Mouse (Mus musculus) Patski (cell line): ENCODE data around the gene Pcgf1. TPM values are rescaled to one million over a fixed set of nuclear protein-coding genes. Genes with fewer than 3 reads are reported as not detected.

Experiments
- ATAC-seq: fragments of 100-300 bp; one replicate; pipeline ENCODE4 v1.8.0; 2021
- CTCF ChIA-PET: fragments of 350-600 bp; sonication (Branson Sonifier 250); formaldehyde crosslinking; loops from one replicate; lab custom pipeline; 2022; ENCODE audit warnings: inconsistent platforms; lab: Charles Lee
- POLR2A ChIA-PET: fragments of 350-600 bp; sonication (Branson Sonifier 250); formaldehyde crosslinking; loops from one replicate; lab custom pipeline; 2022; ENCODE audit warnings: antibody characterized with exemption, inconsistent platforms; lab: Charles Lee
- DNase-seq: peaks from one replicate; pipeline ENCODE4 v3.0.0-alpha.2; 2011; ENCODE audit warnings: low read depth, low spot score
- H3K27me3 ChIP-seq: fragments of 371-371 bp; one replicate; pipeline ENCODE4 v1.5.1; 2021
- CTCF ChIP-seq: fragments of 100-300 bp; IDR thresholded peaks from one replicate; pipeline ENCODE4 v1.5.1; 2021
- in situ Hi-C: fragments of 300-500 bp; cut with MboI; formaldehyde crosslinking; loops from 3 replicates; pipeline ENCODE4 v1.11.1; 2018; ENCODE audit warnings: low pct_unique_long_range_greater_than_20kb, mixed read lengths
- polyA plus RNA-seq: library from polyadenylated mRNA; unstranded; gene quantifications from one replicate; pipeline ENCODE4 v1.2.3, GENCODE M21; 2021

The Pcgf1 gene
- polyA plus RNA-seq, 1 experiment from 2014 or later = 19.7 TPM

DNA sequence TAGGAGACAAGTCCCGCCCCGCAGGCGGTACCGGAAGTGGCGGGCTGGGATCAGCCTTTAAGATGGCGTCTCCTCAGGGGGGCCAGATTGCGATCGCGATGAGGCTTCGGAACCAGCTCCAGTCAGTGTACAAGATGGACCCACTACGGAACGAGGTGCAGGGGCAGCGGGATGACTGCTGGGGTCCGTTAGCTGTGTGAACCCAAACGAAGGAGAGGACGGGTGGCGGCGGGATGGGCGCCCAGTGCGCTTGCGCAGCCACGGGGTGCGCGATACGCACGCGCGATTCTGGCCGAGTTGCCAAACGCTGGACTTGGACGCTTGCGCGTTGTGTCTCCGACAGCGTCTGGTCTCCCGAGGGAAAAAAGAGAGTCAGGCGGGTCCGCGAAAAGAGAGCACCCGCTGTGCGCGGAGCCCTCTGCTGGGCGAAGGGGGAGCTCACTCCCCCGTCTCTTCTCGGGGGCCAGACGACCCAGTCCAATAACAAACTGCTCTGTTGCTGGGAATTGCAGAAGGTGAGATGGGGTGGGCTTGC lies 722 bp downstream of the Pcgf1 start:
- DNase-seq (peak; percentile 74), ATAC-seq (peak; percentile 75)
- TF ChIP-seq CTCF = no peak
- CTCF ChIA-PET = interaction anchor here (0.7 to 1.8 kb wide), 7 partner anchors 9 to 87 kb away, joined by 3 to 13 read pairs (median 4); partner anchors contain the start of genes Ccdc142 and Gm42688
- in situ Hi-C loops = no loop called here
- POLR2A ChIA-PET = interaction anchor here (0.5 to 1.7 kb wide), 9 partner anchors 10 to 105 kb away, joined by 3 to 7 read pairs (median 3); partner anchors contain the start of genes Aup1, Htra2, Rtkn and Wbp1
- peaks cover 7% of the 10 kb centered on the region for H3K27me3 ChIP-seq

- TF ChIP-seq CTCF = no peak
- POLR2A ChIA-PET = no interaction called here
These were observed 2.5 kb downstream of the Pcgf1 start for GRCm38 (mm10) chr6:83080210-83080609.

DNA sequence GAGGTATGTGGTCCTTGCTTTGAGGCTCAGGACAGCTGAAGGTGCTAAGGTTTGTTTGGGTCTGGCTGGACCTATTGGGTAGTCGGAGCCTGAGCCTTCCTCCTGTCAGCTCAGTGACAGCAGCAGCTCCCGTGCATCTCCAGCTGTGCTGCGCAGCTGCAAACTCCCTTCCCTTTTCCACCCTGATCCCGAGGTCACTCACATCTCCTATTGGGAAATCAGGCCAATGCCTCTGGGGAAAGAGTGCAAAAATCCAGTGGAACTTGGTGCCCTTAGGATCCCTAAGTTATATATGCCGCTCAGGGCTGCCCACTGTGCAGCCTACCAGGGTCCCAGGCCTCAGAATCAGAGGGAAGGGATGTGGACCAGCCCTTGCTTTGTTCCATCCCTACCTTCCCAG lies 5.8 kb downstream of the Pcgf1 start:
- ATAC-seq (no peak), DNase-seq (no peak)
- POLR2A ChIA-PET = no interaction called here
- TF ChIP-seq CTCF = no peak
- CTCF ChIA-PET = interaction anchor here (1.1 to 3.2 kb wide), 3 partner anchors 18 to 87 kb away, joined by 3 to 11 read pairs (median 3); partner anchors contain the start of genes Ccdc142 and Gm42688
- in situ Hi-C loops = loop anchor here (5.0 kb wide), 1 partner anchor 161 kb away; no protein-coding TSS in a partner anchor
- peaks cover 8% of the 10 kb centered on the region for H3K27me3 ChIP-seq

More at GRCm38 (mm10) chr6:83080210-83080609, 2.5 kb downstream of the Pcgf1 start:
- no peak for ATAC-seq
- DNase-seq = no peak
- in situ Hi-C loops = loop anchor here (5.0 kb wide), 1 partner anchor 158 kb away; no protein-coding TSS in a partner anchor
- H3K27me3 ChIP-seq = no peaks in the 10 kb centered on the region
- CTCF ChIA-PET = interaction anchor here (1.2 to 1.7 kb wide), 4 partner anchors 10 to 84 kb away, joined by 3 to 8 read pairs (median 6); partner anchors contain the start of genes Ccdc142 and Gm42688

DNA sequence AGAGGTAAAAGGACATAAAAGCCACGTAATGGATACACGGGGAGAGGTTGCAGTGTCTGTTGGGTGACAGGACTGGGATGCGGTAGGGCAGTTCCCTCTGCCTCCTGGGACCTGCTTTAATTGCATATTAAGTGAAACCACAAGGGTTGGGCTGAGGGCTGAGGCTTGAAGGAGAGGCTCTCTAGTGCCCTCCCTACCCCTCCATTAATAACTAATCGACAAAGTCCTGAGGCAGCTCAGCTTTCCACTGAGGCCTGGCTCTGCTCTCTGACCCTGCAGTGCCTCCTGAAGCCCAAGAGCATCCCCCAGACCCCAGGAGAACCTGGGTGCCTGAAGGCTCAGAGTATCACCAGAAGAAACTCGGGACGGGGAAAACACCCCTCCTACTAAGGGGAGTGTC lies 6.8 kb downstream of the Pcgf1 start:
- CTCF ChIA-PET = interaction anchor here (1.5 to 3.2 kb wide), 2 partner anchors 17 to 88 kb away, joined by 3 to 11 read pairs; partner anchors contain the start of genes Ccdc142 and Gm42688
- POLR2A ChIA-PET = no interaction called here
- no peak for TF ChIP-seq CTCF
- peaks cover 8% of the 10 kb centered on the region for H3K27me3 ChIP-seq
- ATAC-seq (peak; percentile 12), DNase-seq (no peak)
- in situ Hi-C loops = loop anchor here (5.0 kb wide), 1 partner anchor 162 kb away; no protein-coding TSS in a partner anchor

DNA sequence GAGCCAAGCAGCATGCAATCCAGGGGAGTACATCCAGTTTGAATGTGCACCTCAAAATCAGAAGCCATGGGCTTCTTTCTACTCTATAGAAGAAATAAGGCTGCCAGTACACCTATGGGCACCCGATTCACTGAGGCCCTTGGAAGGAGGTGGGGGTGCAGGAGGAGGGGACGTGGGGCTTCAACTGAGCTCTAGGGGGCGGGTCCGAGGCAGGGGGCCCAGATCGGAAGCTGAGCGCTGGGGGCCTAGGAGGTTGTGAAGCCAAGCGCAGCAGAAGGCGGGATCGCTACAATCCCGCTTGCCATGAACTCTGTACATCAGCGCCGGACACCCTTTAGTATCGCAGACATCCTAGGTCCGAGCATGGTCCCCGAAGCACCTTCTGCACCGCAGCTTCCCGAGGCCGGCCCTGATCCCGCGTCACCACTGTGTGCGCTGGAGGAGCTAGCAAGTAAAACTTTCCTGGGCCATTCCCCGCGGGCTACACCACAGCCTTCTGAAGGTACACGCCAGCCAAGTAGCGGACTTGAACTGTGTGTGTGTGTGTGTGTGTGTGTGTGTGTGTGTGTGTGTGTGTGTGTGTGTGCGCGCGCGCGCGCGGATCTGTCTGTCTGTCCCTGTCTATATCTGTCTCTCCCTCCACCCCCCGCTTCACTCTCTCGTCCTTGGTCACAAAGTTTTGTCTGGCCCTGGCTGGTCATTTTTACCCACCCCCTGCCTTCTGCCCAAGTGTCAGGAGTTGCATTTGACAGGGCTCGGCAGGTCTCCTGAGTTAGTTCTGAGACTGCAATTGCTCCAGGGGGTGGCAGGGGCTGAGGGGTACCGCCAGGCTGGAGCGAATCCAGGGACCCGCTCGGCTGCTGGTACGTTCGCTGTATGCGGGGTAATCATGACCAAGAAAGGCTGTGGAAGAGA lies 8.7 kb downstream of the Pcgf1 start, which contains the start of gene Lbx2:
Lbx2 (plus strand) TSS at position 247 of the 915 bp plus-strand sequence.
- ChIA-PET CTCF (interaction anchor here (1.1 kb wide), 1 partner anchor 8 kb away, joined by 3 read pairs; no protein-coding TSS in a partner anchor), POLR2A (no interaction called here)
- TF ChIP-seq CTCF = no peak
- peaks cover 8% of the 10 kb centered on the region for H3K27me3 ChIP-seq
- ATAC-seq = no peak
- no peak for DNase-seq
- in situ Hi-C loops = no loop called here

GRCm38 (mm10) chr6:83087205-83087925 lies 9.7 kb downstream of the Pcgf1 start:
- H3K27me3 ChIP-seq = peaks cover 8% of the 10 kb centered on the region
- in situ Hi-C loops = no loop called here

GRCm38 (mm10) chr6:83087926-83088260 lies 10.2 kb downstream of the Pcgf1 start:
- in situ Hi-C loops = no loop called here
- ChIA-PET CTCF (interaction anchor here (1.1 kb wide), 1 partner anchor 91 kb away, joined by 3 read pairs; no protein-coding TSS in a partner anchor), POLR2A (interaction anchor here (0.9 kb wide), 1 partner anchor 9 kb away, joined by 3 read pairs; no protein-coding TSS in a partner anchor)
- peaks cover 8% of the 10 kb centered on the region for H3K27me3 ChIP-seq
- ATAC-seq = no peak
- no peak for DNase-seq
- TF ChIP-seq CTCF = no peak

More at GRCm38 (mm10) chr6:83087205-83087925, 9.7 kb downstream of the Pcgf1 start:
- POLR2A ChIA-PET = interaction anchor here (0.9 kb wide), 1 partner anchor 9 kb away, joined by 3 read pairs; no protein-coding TSS in a partner anchor
- DNase-seq (no peak), ATAC-seq (no peak)
- CTCF ChIA-PET = interaction anchor here (1.1 kb wide), 2 partner anchors 9 to 90 kb away, joined by 3 read pairs; no protein-coding TSS in a partner anchor
- TF ChIP-seq CTCF = no peak

DNA sequence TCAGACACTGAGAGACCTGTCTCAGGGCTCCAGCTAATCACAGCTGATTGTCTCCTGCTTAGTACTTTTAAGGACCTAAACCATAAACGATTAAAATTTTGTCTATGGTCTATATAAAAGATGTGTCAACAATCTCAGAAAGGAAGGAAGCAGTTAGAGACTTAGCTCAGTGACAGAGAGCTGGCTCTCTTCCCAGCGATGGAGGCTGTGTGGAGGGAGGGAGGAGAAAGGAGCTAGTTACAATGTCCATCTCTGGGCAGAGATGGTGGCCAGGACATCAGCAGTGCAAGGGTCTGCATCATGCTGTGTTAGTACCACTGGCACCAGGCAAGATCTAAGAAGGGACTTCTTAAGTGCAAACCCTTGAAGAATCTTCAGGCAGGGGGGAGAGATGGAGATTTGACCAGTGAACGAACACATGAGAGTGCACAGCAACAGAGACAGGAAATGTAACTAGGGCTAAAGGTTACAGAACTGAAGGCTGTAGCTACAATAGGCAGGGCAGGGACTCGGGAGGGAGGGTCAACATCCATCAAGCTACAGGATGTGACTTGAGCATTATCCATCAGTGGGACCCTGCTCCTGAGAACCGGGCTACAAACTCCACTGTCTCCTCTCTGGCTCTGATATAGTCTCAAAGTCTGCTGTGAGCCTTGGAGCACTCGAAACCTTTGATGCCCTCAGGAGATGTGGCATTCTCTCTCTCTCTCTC lies 14.9 kb downstream of the Pcgf1 start:
- POLR2A ChIA-PET = interaction anchor here (0.7 kb wide), 1 partner anchor 51 kb away, joined by 4 read pairs; no protein-coding TSS in a partner anchor
- ATAC-seq (no peak), DNase-seq (no peak)
- no peak for TF ChIP-seq CTCF
- CTCF ChIA-PET = interaction anchor here (1.0 to 1.3 kb wide), 3 partner anchors 8 to 14 kb away, joined by 3 to 6 read pairs (median 3); no protein-coding TSS in a partner anchor
- H3K27me3 ChIP-seq = peaks cover 10% of the 10 kb centered on the region
- in situ Hi-C loops = no loop called here

DNA sequence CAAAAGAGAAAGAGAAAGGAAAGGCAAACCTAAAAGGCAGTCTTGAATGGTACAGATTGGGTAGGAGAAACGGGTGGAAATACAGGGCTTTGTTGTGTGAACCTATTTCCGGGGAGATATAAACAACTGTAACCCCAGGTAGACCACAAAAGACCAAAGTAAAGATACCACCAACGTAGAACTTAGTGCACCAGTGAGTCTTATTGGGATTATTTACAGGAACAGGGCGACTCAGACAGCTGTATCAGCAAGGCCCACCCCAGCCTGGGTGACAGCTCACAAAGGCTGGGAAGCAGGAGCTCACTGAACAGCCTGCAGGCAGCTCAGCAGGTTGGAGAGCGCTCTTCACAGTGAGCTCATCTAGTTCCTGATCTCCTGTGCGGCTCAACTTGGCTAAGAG lies 18.3 kb downstream of the Pcgf1 start:
- ChIA-PET CTCF (interaction anchor here (1.2 to 3.5 kb wide), 4 partner anchors 16 to 99 kb away, joined by 3 to 17 read pairs (median 4); partner anchors contain the start of genes Dqx1 and Pcgf1), POLR2A (interaction anchor here (1.0 to 1.2 kb wide), 2 partner anchors 18 to 98 kb away, joined by 3 read pairs; partner anchors contain the start of gene Pcgf1)
- in situ Hi-C loops = no loop called here
- no peak for ATAC-seq
- DNase-seq = no peak
- TF ChIP-seq CTCF = no peak
- peaks cover 9% of the 10 kb centered on the region for H3K27me3 ChIP-seq
